Mouse (Mus musculus): ENCODE data around the gene C1s2.

DNA sequence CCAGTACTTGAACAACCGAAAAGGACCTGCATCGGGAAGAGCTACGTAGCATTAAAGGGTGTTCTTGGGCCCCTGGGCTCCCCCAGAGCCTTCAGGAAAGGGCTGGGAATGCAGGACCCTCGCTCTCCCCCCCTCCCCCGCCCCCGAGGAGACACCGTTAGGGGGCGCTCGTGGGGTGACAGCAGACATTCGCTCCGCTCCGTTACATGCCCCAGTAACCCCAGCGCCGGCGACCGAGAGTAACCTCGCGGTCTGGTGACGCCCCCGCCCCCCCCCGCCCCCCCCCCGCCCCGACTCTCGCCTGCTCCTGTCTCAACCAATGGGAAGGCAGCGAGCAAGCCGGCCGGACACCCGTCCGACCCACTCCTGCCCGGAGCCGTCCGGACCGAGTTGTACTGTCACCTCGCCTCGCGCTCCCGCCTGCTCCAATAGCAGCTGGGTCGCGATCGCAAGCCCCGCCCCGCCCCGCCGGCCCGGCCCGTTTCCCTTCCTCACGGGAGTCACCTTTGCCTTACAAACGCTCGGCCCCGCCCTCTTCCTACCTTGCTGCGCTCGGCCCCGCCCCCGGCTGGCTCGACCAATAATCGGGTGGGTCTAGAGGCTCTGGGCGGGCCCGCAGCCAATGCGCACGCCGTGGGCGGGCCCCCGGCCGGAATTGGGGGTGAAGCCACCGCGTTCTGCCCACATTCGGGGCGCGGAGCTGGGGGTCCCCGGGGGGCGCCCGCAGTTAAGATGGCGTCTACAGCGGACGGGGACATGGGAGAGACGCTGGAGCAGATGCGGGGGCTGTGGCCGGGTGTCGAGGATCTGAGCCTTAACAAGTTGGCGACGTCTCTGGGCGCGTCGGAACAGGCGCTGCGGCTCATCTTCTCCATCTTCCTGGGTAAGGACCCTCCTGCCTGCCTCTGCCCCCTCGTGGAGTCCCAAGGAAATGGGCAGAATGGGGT, 26.9 kb upstream of the C1s2 start, which contains the start of gene Lpcat3:
- TF ChIP-seq MXI1 (IDR thresholded peaks at IDR 0.05; ENCODE audit: low read depth, low read length), result peak; percentile 72
- TF ChIP-seq RCOR1 (conservative IDR thresholded peaks at IDR 0.05; ENCODE audit: low read depth, low read length), result no peak
- peak; percentile 17 for TF ChIP-seq ETS1 (conservative IDR thresholded peaks at IDR 0.05; ENCODE audit: low read depth, low read length)
- peak; percentile 63 for TF ChIP-seq HCFC1 (IDR thresholded peaks at IDR 0.05; ENCODE audit: low read depth, low read length)
- TF ChIP-seq CTCF (conservative IDR thresholded peaks at IDR 0.05 in 1 of 2, IDR thresholded peaks at IDR 0.05 in 1 of 2; ENCODE audit: low read depth in 2 of 2, low read length in 2 of 2), result peak; percentile 24 to 79; a peak in 2 of 4 replicates
- peak; percentile 81 for TF ChIP-seq POLR2A (IDR thresholded peaks at IDR 0.05; ENCODE audit: low read depth, low read length)
- no peak for TF ChIP-seq MEF2A (IDR thresholded peaks at IDR 0.05; ENCODE audit: borderline replicate concordance, low read depth, low read length)
- no peak; the same call in 1 of the 2 replicates for TF ChIP-seq CHD2 (IDR thresholded peaks at IDR 0.05; ENCODE audit: low read length)
- TF ChIP-seq CHD1 (IDR thresholded peaks at IDR 0.05; ENCODE audit: low read depth, low read length), result no peak
- no peak for TF ChIP-seq EP300 (IDR thresholded peaks at IDR 0.05; ENCODE audit: low read length)
- no peak for TF ChIP-seq UBTF (IDR thresholded peaks at IDR 0.05; ENCODE audit: low read depth, low read length)
